Mouse (Mus musculus) bone marrow macrophage, adult 2 months (primary cell): ENCODE data around the gene Stat2.

ENCODE experiments used
- CTCF ChIP-seq: IDR thresholded peaks from 2 replicates; pipeline ENCODE4 v1.5.1; 2012; ENCODE audit warnings: low read depth, mild to moderate bottlenecking, low read length, moderate library complexity
- POLR2A ChIP-seq: IDR thresholded peaks from 2 replicates; pipeline ENCODE4 v1.6.1; 2012; ENCODE audit warnings: mild to moderate bottlenecking, low read depth, low read length, borderline replicate concordance

DNA sequence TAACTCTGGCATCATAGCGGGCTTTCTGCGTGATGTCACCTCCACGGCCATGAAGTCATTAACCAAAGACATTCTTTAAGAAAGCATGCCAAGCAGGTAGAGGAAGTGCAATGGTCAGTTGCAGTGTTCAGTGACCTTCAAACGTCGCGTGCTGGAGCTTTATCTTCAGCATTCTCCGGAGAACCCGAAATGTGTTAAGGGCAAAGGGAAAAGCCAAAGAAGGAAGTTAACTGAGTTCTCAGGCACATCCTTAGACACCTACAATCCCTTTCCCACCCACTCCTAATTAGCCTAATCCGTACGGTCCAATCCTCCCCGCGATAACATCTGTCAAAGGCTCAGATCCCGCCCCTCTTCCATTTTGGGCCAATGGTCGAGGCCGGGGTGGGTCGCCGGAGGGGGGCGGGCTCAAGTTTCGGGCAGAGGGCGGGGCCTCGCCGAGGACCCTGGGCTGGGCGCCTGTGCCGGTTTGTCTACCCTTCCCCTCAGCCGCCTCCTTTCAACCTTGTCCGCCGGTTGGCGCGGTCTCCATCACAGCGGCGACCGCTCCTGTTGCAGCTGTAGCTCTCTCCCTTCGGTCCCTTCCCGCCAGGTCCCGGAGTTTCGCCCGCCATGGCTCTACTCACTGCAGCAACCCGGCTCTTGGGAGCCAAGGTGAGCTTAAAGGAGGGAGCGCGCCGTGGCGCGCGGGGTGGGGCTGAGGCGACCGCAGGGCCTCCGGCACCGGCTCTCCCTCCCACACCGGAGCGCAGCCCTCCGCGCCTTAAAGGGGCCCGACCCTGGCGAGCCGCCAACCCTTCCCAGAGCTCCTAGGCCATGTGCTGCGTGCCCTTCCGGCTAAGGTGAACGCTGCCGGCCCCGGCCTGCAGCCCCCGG, 67.2 kb downstream of the Stat2 start, which contains the start of gene Cs:
- TF ChIP-seq POLR2A (no peak), CTCF (no peak)
